Mouse (Mus musculus) megakaryocyte, embryonic 14.5 days (primary cell): ENCODE measurements around the gene Slc4a4. TPM values are rescaled to one million over a fixed set of nuclear protein-coding genes. Genes with fewer than 3 reads are reported as not detected.

ENCODE experiments used
- H3K27me3 ChIP-seq: replicated peaks from 2 replicates; pipeline ENCODE3; 2012; ENCODE audit warnings: inconsistent platforms
- H3K36me3 ChIP-seq: replicated peaks from 2 replicates; pipeline ENCODE3; 2012; ENCODE audit warnings: low read length, inconsistent platforms, mixed read lengths
- H3K4me1 ChIP-seq: 2 replicates; pipeline ENCODE4 v1.6.1; 2012; ENCODE audit warnings: inconsistent platforms
- H3K4me3 ChIP-seq: replicated peaks from 2 replicates; pipeline ENCODE3; 2012; ENCODE audit warnings: moderate library complexity, mild to moderate bottlenecking, inconsistent platforms
- H3K9me3 ChIP-seq: 2 replicates; pipeline ENCODE4 v1.6.1; 2012; ENCODE audit warnings: inconsistent platforms
- FLI1 ChIP-seq: IDR thresholded peaks from 2 replicates; pipeline ENCODE4 v1.6.1; 2012; ENCODE audit warnings: low read length, inconsistent platforms, mixed read lengths
- GATA1 ChIP-seq: IDR thresholded peaks from 3 replicates; pipeline ENCODE4 v1.6.1; 2012; ENCODE audit warnings: mixed read lengths, low read length, inconsistent platforms, borderline replicate concordance
- polyA plus RNA-seq: library from polyadenylated mRNA; stranded (reverse); fragments of >175 nt; gene quantifications from 2 replicates; pipeline ENCODE4 v1.2.3, GENCODE M21; 2012; ENCODE audit warnings: low replicate concordance; ENCODE audit not compliant: insufficient read depth

The Slc4a4 gene
- polyA plus RNA-seq, 1 experiment, result not detected

DNA sequence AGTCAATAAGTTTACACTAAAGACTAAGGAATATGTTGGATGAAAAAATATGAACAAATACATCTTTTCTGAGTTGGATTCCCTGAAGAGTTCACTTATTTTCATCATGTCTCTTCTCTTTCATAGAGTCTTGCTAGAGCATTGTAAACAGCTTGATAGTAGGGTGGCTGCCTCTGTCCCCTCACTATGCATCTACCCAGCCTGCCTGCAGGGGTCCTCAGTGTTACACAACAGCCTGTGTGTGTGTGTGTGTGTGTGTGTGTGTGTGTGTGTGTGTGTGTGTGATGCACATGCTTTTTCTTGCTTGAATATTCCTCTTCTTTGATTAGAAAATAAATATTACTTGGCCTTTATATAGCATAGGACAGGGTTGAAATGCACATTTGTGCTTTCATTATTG lies 84.9 kb downstream of the Slc4a4 start:
- H3K9me3 ChIP-seq, result no peaks in the 10 kb centered on the region
- peaks cover 13% of the 10 kb centered on the region for H3K27me3 ChIP-seq
- no peaks in the 10 kb centered on the region for H3K36me3 ChIP-seq
- peaks cover 33% of the 10 kb centered on the region for H3K4me1 ChIP-seq
- no peak for TF ChIP-seq GATA1
- no peak for TF ChIP-seq FLI1
- no peak overlapping the region for H3K4me3 ChIP-seq

GRCm38 (mm10) chr5:88972277-88972676 lies 85.7 kb downstream of the Slc4a4 start:
- H3K36me3 ChIP-seq, result no peaks in the 10 kb centered on the region
- TF ChIP-seq GATA1 (no peak), FLI1 (no peak)
- no peaks in the 10 kb centered on the region for H3K9me3 ChIP-seq
- H3K4me1 ChIP-seq, result peaks cover 40% of the 10 kb centered on the region
- H3K27me3 ChIP-seq, result peaks cover 15% of the 10 kb centered on the region
- H3K4me3 ChIP-seq, result no peak overlapping the region

DNA sequence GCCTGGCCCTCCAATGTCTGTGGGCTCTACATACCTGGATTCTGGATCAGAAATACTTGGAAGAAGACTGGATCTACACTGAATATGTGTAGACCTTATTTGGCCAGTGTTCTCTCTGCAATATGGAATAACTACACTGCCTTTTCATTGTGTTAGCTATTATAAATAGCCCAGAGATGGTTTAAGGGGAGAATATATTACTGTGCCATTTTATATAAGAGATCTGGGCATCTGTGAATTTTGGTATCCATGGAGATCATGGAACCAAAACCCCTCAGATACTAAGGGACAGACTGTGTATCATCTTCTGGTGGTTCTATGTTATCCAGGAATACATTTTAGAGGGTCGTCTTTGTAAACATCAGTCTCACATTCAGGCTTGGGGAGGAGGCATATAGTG lies 86.5 kb downstream of the Slc4a4 start:
- Histone ChIP-seq H3K36me3 (no peaks in the 10 kb centered on the region), H3K4me1 (peaks cover 40% of the 10 kb centered on the region), H3K4me3 (no peak overlapping the region), H3K27me3 (peaks cover 14% of the 10 kb centered on the region), H3K9me3 (no peaks in the 10 kb centered on the region)
- no peak for TF ChIP-seq FLI1

DNA sequence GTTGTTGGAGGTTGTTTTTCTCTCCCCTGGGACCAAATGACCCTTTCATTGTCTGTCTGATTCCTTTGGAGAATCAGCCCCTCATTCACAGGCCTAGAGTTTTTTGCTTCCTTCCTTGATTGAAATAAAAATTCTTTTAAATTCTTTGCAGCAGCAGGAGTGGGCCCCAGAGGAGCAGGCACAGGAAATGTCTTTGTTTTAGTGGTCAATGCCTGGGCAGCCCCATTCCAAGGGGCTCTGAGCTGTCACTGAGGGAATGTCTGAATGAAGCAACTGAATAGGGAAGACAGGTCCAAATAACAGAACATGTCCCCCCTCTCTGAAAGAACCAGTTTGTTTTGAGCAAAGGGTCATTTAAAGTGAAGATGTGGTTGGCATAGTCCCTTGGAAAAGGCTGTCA lies 89.1 kb downstream of the Slc4a4 start:
- no peak overlapping the region for H3K4me3 ChIP-seq
- peaks cover 50% of the 10 kb centered on the region for H3K4me1 ChIP-seq
- no peaks in the 10 kb centered on the region for H3K9me3 ChIP-seq
- no peaks in the 10 kb centered on the region for H3K36me3 ChIP-seq
- no peak for TF ChIP-seq FLI1
- TF ChIP-seq GATA1, result no peak
- peaks cover 11% of the 10 kb centered on the region for H3K27me3 ChIP-seq

DNA sequence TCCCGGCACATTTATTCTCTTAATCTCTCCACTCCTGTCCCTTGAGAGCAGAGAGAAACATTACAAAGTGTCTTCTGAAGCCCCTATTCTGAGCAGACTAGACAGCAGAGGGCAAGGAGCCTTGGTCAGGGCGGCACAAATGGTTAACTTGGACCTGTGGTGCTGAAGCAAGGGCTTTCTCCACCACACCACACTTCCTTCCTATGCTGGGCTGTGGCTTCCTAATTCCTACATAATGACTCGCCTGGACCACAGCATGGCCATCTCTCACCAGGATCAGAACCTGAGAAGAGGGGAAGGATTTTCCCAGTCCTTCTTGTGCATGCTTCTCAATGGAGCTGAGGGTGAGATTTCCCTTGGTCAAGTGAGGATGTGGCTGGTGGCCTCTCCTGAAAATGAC lies 89.8 kb downstream of the Slc4a4 start:
- peaks cover 54% of the 10 kb centered on the region for H3K4me1 ChIP-seq
- TF ChIP-seq FLI1 (no peak), GATA1 (no peak)
- peaks cover 11% of the 10 kb centered on the region for H3K27me3 ChIP-seq
- H3K4me3 ChIP-seq, result peak overlapping the region; percentile 73
- no peaks in the 10 kb centered on the region for H3K36me3 ChIP-seq
- no peaks in the 10 kb centered on the region for H3K9me3 ChIP-seq

DNA sequence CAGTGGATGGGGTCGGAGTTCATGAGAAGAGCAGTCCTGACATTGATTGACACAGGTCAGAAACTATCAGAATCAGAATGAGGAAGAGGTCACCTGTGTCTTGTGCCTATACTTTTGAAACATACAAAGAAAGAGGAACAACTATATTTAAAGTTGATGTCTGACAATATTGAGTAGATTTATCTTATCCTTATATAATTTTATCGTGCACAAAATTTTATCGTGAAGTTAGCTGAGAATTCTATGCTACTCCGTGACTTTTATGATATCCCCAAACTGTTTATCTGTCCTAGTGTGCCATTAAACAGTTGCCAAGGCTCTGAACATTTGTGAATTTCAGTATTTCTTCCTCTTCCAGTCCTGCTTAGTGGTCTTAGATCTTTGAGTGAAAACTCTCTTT lies 94.1 kb downstream of the Slc4a4 start:
- peaks cover 2% of the 10 kb centered on the region for H3K27me3 ChIP-seq
- TF ChIP-seq FLI1 (no peak), GATA1 (no peak)
- no peaks in the 10 kb centered on the region for H3K9me3 ChIP-seq
- no peaks in the 10 kb centered on the region for H3K36me3 ChIP-seq
- no peak overlapping the region for H3K4me3 ChIP-seq
- peaks cover 63% of the 10 kb centered on the region for H3K4me1 ChIP-seq

GRCm38 (mm10) chr5:88981243-88982014 lies 94.8 kb downstream of the Slc4a4 start:
- Histone ChIP-seq H3K36me3 (no peaks in the 10 kb centered on the region), H3K4me1 (peaks cover 56% of the 10 kb centered on the region), H3K27me3 (peaks cover 2% of the 10 kb centered on the region), H3K4me3 (peak overlapping the region; percentile 82), H3K9me3 (no peaks in the 10 kb centered on the region)
- TF ChIP-seq FLI1 (no peak), GATA1 (peak; percentile 39; the same call in 1 of the 3 replicates)

DNA sequence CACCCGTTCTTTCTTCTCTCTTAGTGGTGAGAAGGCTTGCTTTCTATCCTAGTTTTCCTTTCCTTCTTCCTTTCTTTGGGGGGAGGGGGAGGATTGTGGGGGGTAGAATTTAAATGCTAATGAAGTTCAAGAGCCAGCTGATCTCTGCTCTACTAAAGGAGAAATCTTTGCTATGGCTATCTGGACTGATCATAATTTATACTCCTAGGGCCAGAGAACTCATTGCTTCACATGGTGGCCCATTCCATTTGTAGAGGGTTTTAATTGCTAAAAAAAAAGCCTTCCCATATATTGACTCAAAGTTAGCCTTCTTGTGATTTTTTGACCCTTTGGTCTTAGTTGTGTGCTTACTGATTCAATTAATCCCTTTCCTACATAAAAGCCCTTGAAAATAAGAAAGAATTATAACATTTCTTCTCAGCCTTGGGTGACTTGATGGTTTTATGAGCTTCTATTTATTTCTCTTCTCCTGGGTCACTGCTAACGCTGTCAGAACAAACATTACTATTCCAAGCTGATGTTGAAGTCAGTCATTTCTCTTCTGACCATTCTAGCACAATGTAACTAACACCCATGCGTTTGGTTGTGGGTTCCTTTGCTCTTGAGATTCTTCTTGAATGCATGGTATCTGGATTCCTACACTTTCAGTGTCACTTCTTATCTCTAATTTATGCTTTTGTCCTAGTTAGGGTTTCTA lies 95.6 kb downstream of the Slc4a4 start:
- H3K4me3 ChIP-seq, result peak overlapping the region; percentile 82
- no peak for TF ChIP-seq GATA1
- TF ChIP-seq FLI1, result no peak
- H3K27me3 ChIP-seq, result no peaks in the 10 kb centered on the region

GRCm38 (mm10) chr5:88983170-88983569 lies 96.6 kb downstream of the Slc4a4 start:
- H3K9me3 ChIP-seq, result no peaks in the 10 kb centered on the region
- H3K36me3 ChIP-seq, result no peaks in the 10 kb centered on the region
- peak overlapping the region; percentile 33 for H3K4me3 ChIP-seq
- peaks cover 48% of the 10 kb centered on the region for H3K4me1 ChIP-seq
- H3K27me3 ChIP-seq, result no peaks in the 10 kb centered on the region
- TF ChIP-seq FLI1 (no peak), GATA1 (no peak)

More for the DNA sequence above, 95.6 kb downstream of the Slc4a4 start:
- H3K36me3 ChIP-seq, result no peaks in the 10 kb centered on the region
- H3K4me1 ChIP-seq, result peaks cover 49% of the 10 kb centered on the region
- H3K9me3 ChIP-seq, result no peaks in the 10 kb centered on the region

GRCm38 (mm10) chr5:88983652-88984051 lies 97.0 kb downstream of the Slc4a4 start:
- TF ChIP-seq FLI1, result no peak
- TF ChIP-seq GATA1, result no peak
- Histone ChIP-seq H3K4me3 (no peak overlapping the region), H3K36me3 (no peaks in the 10 kb centered on the region), H3K4me1 (peaks cover 48% of the 10 kb centered on the region), H3K27me3 (no peaks in the 10 kb centered on the region), H3K9me3 (no peaks in the 10 kb centered on the region)
